Mouse (Mus musculus): ENCODE data around the gene Pnpla3. TPM values are rescaled to one million over a fixed set of nuclear protein-coding genes. Genes with fewer than 3 reads are reported as not detected.
A peak's percentile ranks its signal among the peaks of the same experiment; 100 is the strongest.

Gene Pnpla3
- polyA plus RNA-seq, 1 experiment from 2014 or later = 0.46 TPM

- no peak overlapping the region for H3K27ac ChIP-seq
Measured at GRCm38 (mm10) chr15:84224779-84225178, 57.1 kb downstream of the Pnpla3 start.

GRCm38 (mm10) chr15:84226918-84227317 lies 59.3 kb downstream of the Pnpla3 start:
- Histone ChIP-seq H3K4me2 (replicated peaks) (no peak overlapping the region), H3K36me3 (no peaks in the 10 kb centered on the region), H3K9ac (no peak overlapping the region), H3K27ac (no peak overlapping the region), H3K4me1 (replicated peaks) (peaks cover 13% of the 10 kb centered on the region), H3K4me3 (replicated peaks) (no peak overlapping the region), H3K27me3 (replicated peaks) (peaks cover 7% of the 10 kb centered on the region; the same call in 1 of the 2 replicates), H3K9me3 (no peaks in the 10 kb centered on the region)
- ATAC-seq = no peak
- 76% methylated on average over 15 of the region's 15 CpGs for WGBS

More at GRCm38 (mm10) chr15:84224779-84225178, 57.1 kb downstream of the Pnpla3 start:
- Histone ChIP-seq H3K4me1 (replicated peaks) (no peaks in the 10 kb centered on the region), H3K4me2 (replicated peaks) (no peak overlapping the region), H3K36me3 (no peaks in the 10 kb centered on the region), H3K9me3 (no peaks in the 10 kb centered on the region), H3K9ac (no peak overlapping the region), H3K27me3 (replicated peaks) (no peaks in the 10 kb centered on the region), H3K4me3 (replicated peaks) (no peak overlapping the region)
- no peak for ATAC-seq
- WGBS = 46% methylated on average over 10 of the region's 10 CpGs

- peaks cover 16% of the 10 kb centered on the region for H3K4me1 ChIP-seq (replicated peaks)
- no peak overlapping the region for H3K27ac ChIP-seq
- no peak overlapping the region for H3K4me3 ChIP-seq (replicated peaks)
- H3K9me3 ChIP-seq = no peaks in the 10 kb centered on the region
- peak; percentile 19; the same call in 1 of the 2 replicates for ATAC-seq
- H3K4me2 ChIP-seq (replicated peaks) = peak overlapping the region; percentile 88
- no peak overlapping the region for H3K9ac ChIP-seq
- H3K36me3 ChIP-seq = no peaks in the 10 kb centered on the region
- 22% methylated on average over 5 of the region's 5 CpGs for whole genome bisulfite sequencing
- peaks cover 7% of the 10 kb centered on the region; the same call in 1 of the 2 replicates for H3K27me3 ChIP-seq (replicated peaks)
Measured at GRCm38 (mm10) chr15:84230661-84231060, 63.0 kb downstream of the Pnpla3 start.

- Histone ChIP-seq H3K27ac (0 out of 2 replicates have a peak overlapping the region, but pooled peaks have one; percentile 10), H3K9me3 (no peaks in the 10 kb centered on the region), H3K4me2 (replicated peaks) (peak overlapping the region; percentile 88), H3K4me1 (replicated peaks) (peaks cover 16% of the 10 kb centered on the region), H3K4me3 (replicated peaks) (peak overlapping the region; percentile 47), H3K36me3 (no peaks in the 10 kb centered on the region), H3K27me3 (replicated peaks) (peaks cover 7% of the 10 kb centered on the region; the same call in 1 of the 2 replicates), H3K9ac (no peak overlapping the region)
- 9% methylated on average over 16 of the region's 16 CpGs for WGBS
- peak; percentile 68 for ATAC-seq
Measured at GRCm38 (mm10) chr15:84231113-84231712, 63.6 kb downstream of the Pnpla3 start.

GRCm38 (mm10) chr15:84231721-84232561 lies 64.3 kb downstream of the Pnpla3 start, which contains the start of gene Parvb:
Gene Parvb, plus strand, starts transcription at chr15:84232043.
- Histone ChIP-seq H3K27me3 (replicated peaks) (peaks cover 7% of the 10 kb centered on the region; the same call in 1 of the 2 replicates), H3K9me3 (no peaks in the 10 kb centered on the region), H3K4me2 (replicated peaks) (peak within 1 kb of the TSS; percentile 88), H3K4me1 (replicated peaks) (peaks cover 16% of the 10 kb centered on the region), H3K27ac (0 out of 2 replicates have a peak within 1 kb of the TSS, but pooled peaks have one; percentile 10), H3K36me3 (no peaks in the 10 kb centered on the region), H3K9ac (peak within 1 kb of the TSS; percentile 46), H3K4me3 (replicated peaks) (peak within 1 kb of the TSS; percentile 47)
- peak; percentile 74 for ATAC-seq
- 1% methylated on average over 53 of the region's 53 CpGs for WGBS

- WGBS = 32% methylated on average over 8 of the region's 8 CpGs
- H3K36me3 ChIP-seq = no peaks in the 10 kb centered on the region
- H3K4me2 ChIP-seq (replicated peaks) = peak overlapping the region; percentile 88
- H3K4me3 ChIP-seq (replicated peaks) = peak overlapping the region; percentile 47; the same call in 1 of the 2 replicates
- no peak overlapping the region for H3K9ac ChIP-seq
- peaks cover 16% of the 10 kb centered on the region for H3K4me1 ChIP-seq (replicated peaks)
- H3K27me3 ChIP-seq (replicated peaks) = peaks cover 7% of the 10 kb centered on the region; the same call in 1 of the 2 replicates
- H3K27ac ChIP-seq = no peak overlapping the region
- no peaks in the 10 kb centered on the region for H3K9me3 ChIP-seq
- ATAC-seq = no peak
Measured at GRCm38 (mm10) chr15:84232609-84233008, 65.0 kb downstream of the Pnpla3 start.

- Histone ChIP-seq H3K27ac (0 out of 2 replicates have a peak overlapping the region, but pooled peaks have one; percentile 2), H3K36me3 (no peaks in the 10 kb centered on the region), H3K9ac (no peak overlapping the region), H3K9me3 (no peaks in the 10 kb centered on the region), H3K4me1 (replicated peaks) (peaks cover 29% of the 10 kb centered on the region), H3K27me3 (replicated peaks) (peaks cover 7% of the 10 kb centered on the region), H3K4me2 (replicated peaks) (no peak overlapping the region), H3K4me3 (replicated peaks) (no peak overlapping the region)
- no peak for ATAC-seq
- WGBS = 85% methylated on average over 7 of the region's 7 CpGs
Measured at GRCm38 (mm10) chr15:84234794-84235581, 67.4 kb downstream of the Pnpla3 start.

- Histone ChIP-seq H3K4me3 (replicated peaks) (no peak overlapping the region), H3K4me2 (replicated peaks) (no peak overlapping the region), H3K27me3 (replicated peaks) (peaks cover 7% of the 10 kb centered on the region), H3K9me3 (no peaks in the 10 kb centered on the region), H3K27ac (no peak overlapping the region), H3K36me3 (no peaks in the 10 kb centered on the region), H3K4me1 (replicated peaks) (peaks cover 28% of the 10 kb centered on the region), H3K9ac (no peak overlapping the region)
- peak; percentile 18; the same call in 1 of the 2 replicates for ATAC-seq
- 82% methylated on average over 7 of the region's 7 CpGs for WGBS
Measured at GRCm38 (mm10) chr15:84235646-84236045, 68.0 kb downstream of the Pnpla3 start.

Other genes starting within 250 kb of the Pnpla3 start
- 0.05 and 0.10 TPM in 2 replicates for gene Efcab6, start 102.5 kb upstream of the Pnpla3 start, polyA plus RNA-seq (2015; fragmentation: Nextera tagmentation; extraction: Ambion mirVana)
- 4.7 and 6.1 TPM in 2 replicates for gene Sult4a1, start 62.1 kb upstream of the Pnpla3 start, polyA plus RNA-seq (2015; fragmentation: Nextera tagmentation; extraction: Ambion mirVana)
- gene Pnpla5, start 44.7 kb upstream of the Pnpla3 start, polyA plus RNA-seq (2015; fragmentation: Nextera tagmentation; extraction: Ambion mirVana) = not detected in 2 replicates
- gene Samm50, start 24.4 kb downstream of the Pnpla3 start, polyA plus RNA-seq (2015; fragmentation: Nextera tagmentation; extraction: Ambion mirVana) = 148 and 151 TPM in 2 replicates
- gene Parvb, start 64.2 kb downstream of the Pnpla3 start, polyA plus RNA-seq (2015; fragmentation: Nextera tagmentation; extraction: Ambion mirVana) = 3.2 and 3.9 TPM in 2 replicates
- gene Parvg, start 156.2 kb downstream of the Pnpla3 start, polyA plus RNA-seq (2015; fragmentation: Nextera tagmentation; extraction: Ambion mirVana) = 3.0 and 3.8 TPM in 2 replicates